Mouse (Mus musculus): Measurements from ENCODE around the gene Map4k4. TPM values are rescaled to one million over a fixed set of nuclear protein-coding genes. Genes with fewer than 3 reads are reported as not detected.

The Map4k4 gene
- total RNA-seq (2021), result 121 and 138 TPM in 2 replicates
- long read RNA-seq, partial matches to known transcripts, result 10 of 42 reads
- long read RNA-seq, other reads (novel, unspliced or antisense), result 27 of 42 reads

- peak; percentile 91 for DNase-seq
Measured at GRCm38 (mm10) chr1:39900181-39901005, at the start of gene Map4k4. Gene Map4k4 (plus strand): TSS chr1:39900913.

DNA sequence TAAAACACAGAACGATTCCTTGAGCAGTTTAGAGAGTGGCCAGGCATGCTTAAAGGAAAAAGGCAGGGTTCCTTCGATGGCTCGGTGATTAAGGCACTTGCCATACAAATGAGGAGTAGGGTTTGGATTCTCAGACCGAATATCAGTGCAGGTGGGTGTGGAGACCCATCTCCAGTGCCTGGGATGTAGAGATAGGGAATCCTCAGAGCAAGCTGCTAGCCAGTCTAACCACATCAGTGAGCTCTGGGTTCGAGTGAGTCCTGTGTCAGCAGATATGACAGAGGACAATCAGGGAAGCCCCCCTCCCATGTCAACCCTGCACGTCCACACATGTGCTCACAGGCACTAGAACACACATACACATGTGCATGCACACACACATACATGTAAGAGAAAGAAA, 44.8 kb upstream of the Map4k4 start:
- no peak for DNase-seq

GRCm38 (mm10) chr1:39856795-39857447, 43.8 kb upstream of the Map4k4 start:
- no peak for DNase-seq

DNA sequence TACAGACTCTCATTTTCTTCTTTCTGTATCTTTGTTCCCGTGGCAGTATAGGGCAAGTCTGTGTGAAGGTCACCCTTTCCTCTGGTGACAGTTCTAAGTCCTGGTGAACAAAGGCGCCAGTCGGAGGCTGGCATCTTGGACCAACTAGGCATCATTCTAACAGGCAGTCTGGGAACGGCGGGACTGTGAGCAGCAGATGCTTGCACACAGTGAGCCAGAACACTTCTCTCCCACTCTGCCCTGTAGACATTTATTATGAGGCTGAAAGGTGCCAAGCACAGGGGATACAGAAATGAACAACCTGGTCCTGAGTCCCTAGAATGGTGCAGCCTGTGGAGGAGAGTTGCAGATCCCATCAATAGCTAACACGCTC, 43.3 kb upstream of the Map4k4 start:
- DNase-seq, result no peak

- no peak for DNase-seq
Measured at GRCm38 (mm10) chr1:39859213-39859612, 41.5 kb upstream of the Map4k4 start.

GRCm38 (mm10) chr1:39866367-39867141, 34.2 kb upstream of the Map4k4 start:
- no peak for DNase-seq

GRCm38 (mm10) chr1:39867142-39867525, 33.6 kb upstream of the Map4k4 start:
- no peak for DNase-seq

- DNase-seq, result peak; percentile 68
Measured at GRCm38 (mm10) chr1:39867966-39868593, 32.6 kb upstream of the Map4k4 start.

DNA sequence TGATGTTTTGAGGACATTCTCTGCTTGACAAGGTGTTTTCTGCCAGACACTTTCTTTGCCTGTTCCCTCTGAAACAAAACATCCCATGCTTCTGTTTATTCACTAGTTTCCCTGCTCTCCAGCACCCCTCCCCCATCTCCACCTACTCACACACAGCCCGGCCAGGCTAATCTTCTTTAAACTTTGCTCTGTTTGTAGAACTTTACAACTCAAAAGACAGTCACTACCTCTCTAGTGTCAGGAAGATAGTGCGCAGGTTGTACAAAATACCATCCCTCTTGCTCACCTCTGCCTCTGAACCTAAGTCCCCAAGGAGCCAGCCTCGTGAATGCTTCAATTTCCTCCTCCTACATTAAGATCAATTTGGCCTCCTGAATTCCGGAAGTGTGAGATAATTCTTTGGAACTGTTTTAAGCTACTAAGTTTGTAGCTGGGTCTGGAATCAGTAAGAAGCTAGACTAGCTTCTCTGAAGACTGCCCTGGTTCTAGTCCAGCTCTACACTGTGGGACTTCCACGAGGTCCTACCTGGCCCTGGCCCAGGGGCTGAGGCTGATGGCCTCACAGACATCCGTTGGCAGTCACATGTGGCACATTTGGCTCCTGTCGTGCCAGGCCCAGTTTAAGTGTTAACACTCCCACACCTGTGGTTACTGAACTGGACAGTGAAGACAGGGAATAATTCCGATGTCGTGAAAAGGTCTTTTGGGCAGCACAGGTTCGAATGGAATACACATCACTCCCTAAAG, 31.7 kb upstream of the Map4k4 start:
- DNase-seq, result peak; percentile 32

- DNase-seq, result no peak
Measured at GRCm38 (mm10) chr1:39869721-39870201, 31.0 kb upstream of the Map4k4 start.

DNA sequence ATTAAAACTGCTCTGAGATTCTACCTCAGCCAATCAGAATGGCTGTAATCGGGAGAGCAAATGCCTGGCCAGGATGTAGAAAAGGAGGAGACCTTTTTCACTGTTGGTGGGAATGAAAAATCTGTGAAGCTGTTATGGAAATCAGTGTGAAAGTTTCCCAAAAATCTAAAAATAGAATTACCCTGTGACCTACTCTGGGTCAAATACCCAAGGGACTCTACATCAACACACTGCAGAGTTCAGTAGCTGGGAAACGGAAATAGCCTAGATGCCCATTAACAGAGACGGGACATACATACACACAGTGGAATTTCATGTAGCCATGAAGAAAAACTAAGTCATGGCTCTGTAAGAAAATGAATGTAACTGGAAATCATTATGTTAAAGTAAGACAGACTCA, 22.7 kb upstream of the Map4k4 start:
- DNase-seq, result no peak

DNA sequence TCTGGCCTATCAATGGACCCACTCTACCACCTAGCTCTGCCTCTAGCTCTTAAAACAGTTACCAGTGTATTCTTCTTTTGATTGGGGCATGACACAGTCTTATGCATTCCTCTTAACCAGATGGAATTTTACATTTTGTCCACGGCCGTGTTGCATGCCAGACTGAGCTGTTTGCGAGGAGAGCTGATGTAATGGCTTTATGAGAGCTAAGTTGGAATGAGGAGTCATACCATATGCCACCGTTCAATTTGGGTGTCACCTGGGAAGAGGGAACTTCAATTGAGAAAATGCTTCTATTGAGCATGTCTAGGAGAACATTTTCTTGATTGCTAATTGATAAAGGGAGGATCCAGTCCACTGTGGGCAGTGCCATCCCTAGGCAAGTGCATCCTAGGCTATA, 18.2 kb upstream of the Map4k4 start:
- DNase-seq, result no peak

DNA sequence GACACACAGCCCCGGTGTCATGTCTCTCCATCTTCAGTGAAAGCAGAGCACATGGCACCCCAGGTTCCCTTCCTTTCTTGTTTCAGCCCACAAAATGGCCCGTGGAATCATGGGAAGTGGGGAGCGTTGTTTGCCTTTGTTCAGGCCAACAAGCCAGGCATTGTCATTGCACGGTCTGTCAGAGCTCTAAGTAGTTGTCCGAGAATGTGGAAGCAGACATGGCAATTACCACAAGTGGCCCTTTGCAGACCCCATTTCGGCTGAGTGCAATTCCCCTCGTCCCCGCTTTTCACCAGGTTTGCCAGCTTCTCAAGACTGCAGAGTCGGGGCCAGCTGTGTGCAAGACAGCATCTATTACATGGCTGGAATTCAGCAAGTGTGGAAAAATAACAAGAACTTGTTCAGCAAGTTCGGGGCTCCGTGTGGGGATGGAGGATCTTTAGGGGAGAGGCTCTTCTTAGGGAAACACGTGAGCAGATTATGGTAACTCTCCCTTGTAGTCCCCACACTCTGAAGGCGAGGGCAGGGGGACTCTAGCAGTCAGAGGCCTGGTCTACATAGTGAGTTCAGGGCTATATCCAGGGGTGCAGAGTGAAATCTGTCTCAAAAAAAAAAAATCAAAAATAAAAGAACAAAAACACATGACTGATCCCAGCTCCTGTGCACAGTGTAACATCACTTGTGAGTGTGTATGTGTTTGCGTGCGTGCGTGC, 15.8 kb upstream of the Map4k4 start:
- no peak for DNase-seq

- no peak for DNase-seq
Measured at GRCm38 (mm10) chr1:39887997-39888396, 12.7 kb upstream of the Map4k4 start.

- DNase-seq, result no peak
Measured at GRCm38 (mm10) chr1:39889429-39889828, 11.3 kb upstream of the Map4k4 start.

DNA sequence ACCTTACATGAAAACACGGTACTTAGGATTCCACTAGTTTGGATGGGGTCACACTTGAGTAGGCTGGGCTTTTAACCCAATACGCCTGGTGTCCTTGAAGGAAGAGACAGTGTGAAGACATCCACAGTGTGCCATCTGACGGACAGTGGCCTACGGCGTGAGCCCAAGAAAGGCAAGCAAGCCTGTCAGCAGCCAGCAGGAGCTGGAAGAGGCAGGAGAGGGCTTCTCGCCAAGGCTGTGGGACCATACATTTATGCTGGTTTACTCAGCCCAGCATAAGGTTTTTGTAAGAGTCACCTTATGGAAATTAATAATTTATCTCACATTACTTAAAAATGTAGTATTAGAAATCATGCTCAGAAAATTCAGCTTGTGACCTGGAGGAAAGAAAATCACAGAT, 10.7 kb upstream of the Map4k4 start:
- DNase-seq, result no peak

DNA sequence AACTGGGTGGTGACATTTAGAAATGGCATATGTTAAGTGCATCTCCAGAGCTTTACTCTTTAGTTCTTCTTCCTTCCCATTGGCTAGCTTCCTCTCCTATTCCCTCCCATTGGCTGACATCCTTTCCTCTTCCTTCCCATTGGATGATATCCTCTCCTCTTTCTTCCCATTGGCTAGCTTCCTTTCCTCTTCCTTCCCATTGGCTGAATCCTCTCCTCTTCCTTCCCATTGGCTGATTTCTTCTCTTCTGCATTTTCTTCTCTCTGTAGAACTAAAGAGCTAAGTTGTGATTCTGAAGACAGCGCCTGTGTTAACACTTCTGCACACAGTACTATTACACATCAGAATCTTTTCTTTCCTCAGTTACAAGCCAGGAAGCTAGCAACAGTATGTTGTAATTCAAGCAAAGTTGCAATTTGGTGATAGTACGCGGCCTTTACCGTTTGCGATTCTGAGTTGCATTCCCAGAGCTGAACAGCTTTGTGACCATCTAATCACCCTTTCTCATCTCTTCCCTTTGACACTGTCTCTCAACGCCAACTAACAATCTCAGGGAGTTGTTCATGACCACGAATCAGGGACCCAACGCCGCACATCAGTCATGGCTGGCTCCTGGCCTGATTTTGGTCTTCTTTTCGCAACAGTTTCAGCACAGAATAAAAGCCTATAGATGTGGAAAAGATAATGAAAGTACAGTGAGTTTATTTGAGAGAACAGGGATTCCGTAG, 7.4 kb upstream of the Map4k4 start:
- no peak for DNase-seq

GRCm38 (mm10) chr1:39895097-39895496, 5.6 kb upstream of the Map4k4 start:
- DNase-seq, result no peak

DNA sequence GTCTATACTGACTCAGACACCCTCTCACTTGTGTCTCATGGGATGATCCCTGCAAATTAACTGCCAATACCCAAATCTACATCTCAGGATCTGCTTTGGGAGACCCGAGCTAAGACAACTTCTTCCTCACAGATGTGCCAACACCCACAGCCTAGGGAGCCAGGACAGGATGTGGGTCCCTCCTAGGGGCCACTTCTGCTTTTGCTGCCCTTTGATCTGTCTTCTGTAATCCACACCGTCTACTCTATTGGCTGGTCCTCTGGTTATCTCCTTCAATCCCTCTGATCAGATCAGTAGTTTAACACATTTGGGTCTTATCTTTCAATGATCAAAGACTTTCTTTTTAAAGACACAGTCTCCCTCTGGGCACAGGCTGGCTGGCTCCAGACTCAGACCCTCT, 5.2 kb upstream of the Map4k4 start:
- no peak for DNase-seq

DNA sequence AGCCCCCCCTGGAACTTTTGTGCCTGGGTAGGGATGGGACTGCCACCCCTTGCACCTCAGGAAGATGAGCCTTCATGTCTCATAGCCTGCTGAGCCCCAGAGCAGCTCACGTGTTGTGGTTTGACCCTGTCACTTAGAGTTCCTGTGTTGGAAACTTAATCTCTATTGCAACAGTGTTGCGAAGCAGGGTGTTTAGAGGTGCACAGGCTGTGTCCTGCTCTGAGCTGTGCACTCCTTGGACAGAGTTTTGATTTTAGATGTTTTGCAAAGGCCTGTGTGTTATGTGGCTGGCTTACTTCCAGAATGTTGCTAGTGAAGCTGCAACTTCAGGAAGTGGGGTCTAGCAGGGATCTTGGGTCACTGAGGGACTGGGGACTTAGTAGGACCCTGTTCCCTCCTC, 4.1 kb upstream of the Map4k4 start:
- DNase-seq, result no peak

All from adrenal gland, postnatal 25 days (tissue).